Mouse (Mus musculus) embryonic facial prominence, embryonic 13.5 days (tissue): ENCODE results near the gene 4933406M09Rik. TPM values are rescaled to one million over a fixed set of nuclear protein-coding genes. Genes with fewer than 3 reads are reported as not detected.

ENCODE experiments used
- ATAC-seq: fragments of 200-750 bp; cut with Nextera tagmentation; 2 replicates; pipeline ENCODE4 v1.8.0; 2017; ENCODE audit warnings: low read depth; ENCODE audit not compliant: insufficient number of reproducible peaks, insufficient read depth, low FRiP score, low TSS enrichment
- H3K27ac ChIP-seq: fragments of 300-500 bp; sonication (generic); 2 replicates; pipeline ENCODE4 v1.5.1; 2015; ENCODE audit warnings: moderate library complexity, mild to moderate bottlenecking, inconsistent platforms
- H3K27me3 ChIP-seq: fragments of 300-500 bp; sonication (generic); 2 replicates; pipeline ENCODE4 v1.6.1; 2015; ENCODE audit warnings: mild to moderate bottlenecking, inconsistent platforms
- H3K36me3 ChIP-seq: fragments of 300-500 bp; sonication (generic); 2 replicates; pipeline ENCODE4 v1.6.1; 2015; ENCODE audit warnings: mild to moderate bottlenecking, inconsistent platforms
- H3K4me1 ChIP-seq: fragments of 300-500 bp; sonication (generic); 2 replicates; pipeline ENCODE4 v1.6.1; 2015; ENCODE audit warnings: inconsistent platforms
- H3K4me2 ChIP-seq: fragments of 300-500 bp; sonication (generic); 2 replicates; pipeline ENCODE4 v1.6.1; 2015; ENCODE audit warnings: moderate library complexity, mild to moderate bottlenecking, inconsistent platforms
- H3K4me3 ChIP-seq: fragments of 300-500 bp; sonication (generic); 2 replicates; pipeline ENCODE4 v1.5.1; 2015; ENCODE audit warnings: mild to moderate bottlenecking, inconsistent platforms
- H3K9ac ChIP-seq: fragments of 300-500 bp; sonication (generic); 2 replicates; pipeline ENCODE4 v1.6.1; 2015; ENCODE audit warnings: mild to moderate bottlenecking, inconsistent platforms
- H3K9me3 ChIP-seq: fragments of 300-500 bp; sonication (generic); 2 replicates; pipeline ENCODE4 v1.6.1; 2016; ENCODE audit warnings: inconsistent platforms
- WGBS: fragments of 180-500 bp; shearing (Covaris S2); methylation state at CpG from one replicate; pipeline ENCODE4 v1.1.7; 2015; ENCODE audit warnings: mixed read lengths; 5-methylcytosine and 5-hydroxymethylcytosine counted together
- polyA plus RNA-seq: library from polyadenylated mRNA; unstranded; fragments of >200 nt; fragmentation: Nextera tagmentation; extraction: Ambion mirVana; gene quantifications from 2 replicates; pipeline ENCODE4 v1.2.1, GENCODE M21; 2015

The 4933406M09Rik gene
- polyA plus RNA-seq, 1 experiment from 2014 or later: not detected

GRCm38 (mm10) chr1:134347791-134348190 is 37.9 kb upstream of the 4933406M09Rik start:
- no peak for ATAC-seq
- Histone ChIP-seq H3K27ac (no peak overlapping the region), H3K9ac (no peak overlapping the region), H3K4me3 (no peak overlapping the region), H3K27me3 (no peaks in the 10 kb centered on the region), H3K4me2 (no peak overlapping the region), H3K9me3 (no peaks in the 10 kb centered on the region), H3K36me3 (peaks cover 61% of the 10 kb centered on the region), H3K4me1 (peaks cover 13% of the 10 kb centered on the region; the same call in 1 of the 2 replicates)
- 86% methylated on average over 9 of the region's 9 CpGs for WGBS

- H3K4me3 ChIP-seq: no peak overlapping the region
- peaks cover 87% of the 10 kb centered on the region for H3K36me3 ChIP-seq
- 90% methylated on average over 2 of the region's 2 CpGs for WGBS
- H3K4me1 ChIP-seq: no peaks in the 10 kb centered on the region
- H3K9me3 ChIP-seq: no peaks in the 10 kb centered on the region
- ATAC-seq: no peak
- no peaks in the 10 kb centered on the region for H3K27me3 ChIP-seq
- H3K9ac ChIP-seq: no peak overlapping the region
- H3K27ac ChIP-seq: no peak overlapping the region
- no peak overlapping the region for H3K4me2 ChIP-seq
Measured at GRCm38 (mm10) chr1:134353326-134353725, 32.4 kb upstream of the 4933406M09Rik start.

- H3K9ac ChIP-seq: no peak overlapping the region
- WGBS: 89% methylated on average over 4 of the region's 4 CpGs
- H3K27me3 ChIP-seq: no peaks in the 10 kb centered on the region
- H3K36me3 ChIP-seq: peaks cover 65% of the 10 kb centered on the region
- ATAC-seq: no peak
- no peaks in the 10 kb centered on the region for H3K9me3 ChIP-seq
- no peak overlapping the region for H3K4me3 ChIP-seq
- no peak overlapping the region for H3K4me2 ChIP-seq
- H3K4me1 ChIP-seq: peaks cover 9% of the 10 kb centered on the region
- no peak overlapping the region for H3K27ac ChIP-seq
Measured at GRCm38 (mm10) chr1:134357461-134357860, 28.3 kb upstream of the 4933406M09Rik start.

GRCm38 (mm10) chr1:134360656-134361055 is 25.1 kb upstream of the 4933406M09Rik start:
- Histone ChIP-seq H3K36me3 (peaks cover 33% of the 10 kb centered on the region), H3K4me2 (peak overlapping the region; percentile 84), H3K27me3 (no peaks in the 10 kb centered on the region), H3K4me3 (peak overlapping the region; percentile 89), H3K27ac (no peak overlapping the region), H3K9ac (peak overlapping the region; percentile 94), H3K9me3 (no peaks in the 10 kb centered on the region), H3K4me1 (peaks cover 9% of the 10 kb centered on the region)
- 78% methylated on average over 7 of the region's 7 CpGs for WGBS
- ATAC-seq: no peak

DNA sequence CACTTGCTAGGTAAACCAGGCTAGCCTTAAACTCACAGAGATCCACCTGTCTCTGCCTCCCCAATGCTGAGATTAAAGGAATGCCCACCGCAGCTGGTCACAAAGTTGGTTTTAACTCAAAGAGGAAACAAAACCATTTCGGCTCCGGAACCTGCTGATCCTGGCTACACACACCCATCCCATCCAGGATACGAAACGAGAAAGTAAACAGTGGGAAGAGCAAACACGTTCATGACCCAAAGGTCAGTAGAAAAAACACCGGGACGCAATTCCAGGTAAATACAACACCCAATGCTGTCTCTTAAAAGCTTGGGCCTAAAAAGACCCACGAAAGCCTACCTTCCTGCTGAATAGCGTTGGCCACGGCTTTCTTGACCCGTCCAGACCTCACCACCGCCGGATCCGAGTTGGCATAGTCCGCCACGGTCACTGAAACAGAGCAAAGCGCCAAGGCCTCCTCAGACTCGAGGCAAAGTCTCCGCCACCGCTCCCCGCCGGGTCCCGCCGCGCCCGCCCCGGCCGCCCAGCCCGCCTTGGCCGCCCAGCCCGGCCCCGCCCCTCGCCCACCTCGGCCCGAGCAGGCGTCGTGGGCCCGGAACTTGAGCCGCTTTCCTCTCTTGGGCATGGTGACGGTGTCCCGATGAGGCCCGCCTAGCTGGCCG is 24.4 kb upstream of the 4933406M09Rik start:
- peak; percentile 63 for ATAC-seq

DNA sequence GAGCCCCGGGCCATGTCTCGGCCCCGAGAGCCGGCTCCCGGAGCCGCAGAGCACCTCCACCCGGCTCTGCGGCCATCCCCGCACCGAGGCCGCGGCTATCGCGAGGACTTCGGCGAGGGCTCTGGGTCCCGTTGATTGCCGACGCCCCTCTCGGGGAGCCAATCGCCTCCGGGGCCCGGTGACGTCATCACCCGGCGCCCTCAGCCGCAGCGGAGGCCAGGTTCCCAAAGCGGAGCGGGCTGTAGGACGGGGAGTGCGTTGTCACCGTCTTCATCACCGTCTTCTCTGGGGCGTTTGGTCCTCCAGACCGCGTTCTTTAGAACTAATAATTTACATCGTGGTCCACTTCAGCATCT is 23.9 kb upstream of the 4933406M09Rik start, which contains the start of gene Tmem183a:
Gene Tmem183a (minus strand): TSS at position 123 of the 356 bp plus-strand sequence.
- Histone ChIP-seq H3K9ac (peak within 1 kb of the TSS; percentile 94), H3K27me3 (no peaks in the 10 kb centered on the region), H3K36me3 (peaks cover 25% of the 10 kb centered on the region), H3K4me3 (peak within 1 kb of the TSS; percentile 89), H3K9me3 (no peaks in the 10 kb centered on the region), H3K4me2 (peak within 1 kb of the TSS; percentile 84), H3K27ac (peak within 1 kb of the TSS; percentile 80), H3K4me1 (peaks cover 9% of the 10 kb centered on the region)
- WGBS: 0% methylated on average over 38 of the region's 38 CpGs
- peak; percentile 93 for ATAC-seq

More for the DNA sequence above, 24.4 kb upstream of the 4933406M09Rik start:
- Histone ChIP-seq H3K4me3 (peak overlapping the region; percentile 89), H3K36me3 (peaks cover 27% of the 10 kb centered on the region), H3K27ac (peak overlapping the region; percentile 80), H3K4me1 (peaks cover 9% of the 10 kb centered on the region), H3K9me3 (no peaks in the 10 kb centered on the region), H3K27me3 (no peaks in the 10 kb centered on the region), H3K4me2 (peak overlapping the region; percentile 84), H3K9ac (peak overlapping the region; percentile 94)
- under 1% methylated on average over 42 of the region's 44 CpGs for WGBS

DNA sequence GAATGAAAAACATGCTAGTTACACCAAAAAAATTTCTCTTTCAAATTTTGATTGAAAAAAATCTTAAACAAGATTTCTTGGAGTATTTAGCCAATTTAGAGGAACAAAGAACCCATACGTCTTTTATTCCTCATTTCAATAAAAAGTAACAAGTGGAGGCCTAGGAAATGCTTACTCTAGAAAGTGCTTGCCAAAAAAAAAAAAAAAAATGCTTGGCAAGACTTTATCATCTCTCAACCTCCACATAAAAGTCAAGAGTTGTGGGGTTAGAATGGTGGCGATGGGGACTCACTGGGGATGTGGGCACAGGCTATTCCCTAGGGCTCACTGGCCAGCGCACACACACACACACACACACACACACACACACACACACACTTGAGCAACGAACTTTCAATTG is 22.5 kb upstream of the 4933406M09Rik start:
- H3K9me3 ChIP-seq: no peaks in the 10 kb centered on the region
- H3K4me3 ChIP-seq: no peak overlapping the region
- no peak overlapping the region for H3K4me2 ChIP-seq
- no peaks in the 10 kb centered on the region for H3K27me3 ChIP-seq
- H3K4me1 ChIP-seq: peaks cover 9% of the 10 kb centered on the region
- WGBS: 83% methylated on average over 4 of the region's 4 CpGs
- H3K36me3 ChIP-seq: peaks cover 14% of the 10 kb centered on the region
- no peak overlapping the region for H3K9ac ChIP-seq
- no peak overlapping the region for H3K27ac ChIP-seq
- ATAC-seq: no peak

GRCm38 (mm10) chr1:134365491-134365890 is 20.2 kb upstream of the 4933406M09Rik start:
- Histone ChIP-seq H3K9me3 (peaks cover 3% of the 10 kb centered on the region; the same call in 1 of the 2 replicates), H3K27ac (no peak overlapping the region), H3K27me3 (no peaks in the 10 kb centered on the region), H3K4me3 (no peak overlapping the region), H3K36me3 (no peaks in the 10 kb centered on the region), H3K4me1 (peaks cover 6% of the 10 kb centered on the region), H3K9ac (no peak overlapping the region), H3K4me2 (no peak overlapping the region)
- no peak for ATAC-seq
- WGBS: 58% methylated on average over 5 of the region's 5 CpGs

GRCm38 (mm10) chr1:134368777-134369337 is 16.9 kb upstream of the 4933406M09Rik start:
- peaks cover 3% of the 10 kb centered on the region; the same call in 1 of the 2 replicates for H3K9me3 ChIP-seq
- no peak for ATAC-seq
- 53% methylated on average over 9 of the region's 9 CpGs for WGBS
- H3K4me3 ChIP-seq: no peak overlapping the region
- H3K4me2 ChIP-seq: no peak overlapping the region
- no peaks in the 10 kb centered on the region for H3K4me1 ChIP-seq
- H3K36me3 ChIP-seq: no peaks in the 10 kb centered on the region
- no peak overlapping the region for H3K9ac ChIP-seq
- H3K27ac ChIP-seq: no peak overlapping the region
- no peaks in the 10 kb centered on the region for H3K27me3 ChIP-seq

DNA sequence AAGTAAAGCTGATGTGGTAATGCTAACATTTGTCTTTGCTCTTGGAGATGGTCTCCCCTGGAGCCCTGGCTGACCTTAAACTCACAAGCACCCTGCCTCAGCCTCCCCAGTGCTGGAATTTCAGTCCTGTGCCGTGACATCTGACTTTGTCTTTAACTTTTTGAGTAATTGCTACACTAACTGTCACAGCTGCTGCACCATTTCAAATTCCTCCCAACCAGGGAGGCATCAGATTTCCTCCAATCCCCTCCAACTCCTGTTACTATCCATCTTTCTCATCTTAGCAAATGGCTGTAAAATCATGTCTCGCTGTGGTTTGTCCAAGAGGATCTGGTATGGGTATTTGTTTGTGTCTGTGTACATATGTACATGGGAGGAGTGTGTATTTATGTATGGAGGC is 11.6 kb upstream of the 4933406M09Rik start:
- WGBS: 60% methylated on average over 2 of the region's 2 CpGs
- ATAC-seq: no peak

GRCm38 (mm10) chr1:134381051-134381450 is 4.7 kb upstream of the 4933406M09Rik start:
- H3K4me2 ChIP-seq: peak overlapping the region; percentile 61; the same call in 1 of the 2 replicates
- no peak overlapping the region for H3K27ac ChIP-seq
- H3K4me3 ChIP-seq: no peak overlapping the region
- ATAC-seq: no peak
- H3K36me3 ChIP-seq: no peaks in the 10 kb centered on the region
- WGBS: 78% methylated on average over 2 of the region's 2 CpGs
- H3K27me3 ChIP-seq: no peaks in the 10 kb centered on the region
- H3K4me1 ChIP-seq: peaks cover 9% of the 10 kb centered on the region
- no peaks in the 10 kb centered on the region for H3K9me3 ChIP-seq
- H3K9ac ChIP-seq: no peak overlapping the region

More for the DNA sequence above, 11.6 kb upstream of the 4933406M09Rik start:
- Histone ChIP-seq H3K27me3 (no peaks in the 10 kb centered on the region), H3K4me2 (no peak overlapping the region), H3K27ac (no peak overlapping the region), H3K9ac (no peak overlapping the region), H3K36me3 (no peaks in the 10 kb centered on the region), H3K9me3 (peaks cover 3% of the 10 kb centered on the region; the same call in 1 of the 2 replicates), H3K4me1 (no peaks in the 10 kb centered on the region), H3K4me3 (no peak overlapping the region)
